ENCODE assay signal across 17 mouse cellular contexts in genomic region chr6:26863885-26864284, GRCm38 (mm10).
"Had no signal": no experiment of that assay in that cellular context is flagged by ENCODE, and none has a peak within 500 bp of the region (broad histone marks: within the 10 kb centered on the region; RNA-seq: fewer than 3 reads in every experiment).

No protein-coding gene starts in this region.

- H3K27me3 ChIP-seq: neural tube, embryonic 12.5 days; neural tube, embryonic 13.5 days; neural tube, embryonic 15.5 days; stomach, embryonic 15.5 days had no signal

- DNase-seq: retina, postnatal 1 day; right cerebral cortex, adult 18-20 months; right cerebral cortex, postnatal 14 days; right cerebral cortex, postnatal 25 days; right cerebral cortex, postnatal 4 days; spleen, adult 18-20 months; thymus, adult 18-20 months; thymus, adult 2 months; thymus, postnatal 14 days; thymus, postnatal 25 days; thymus, postnatal 36 days; thymus, postnatal 4 days had no signal

- H3K27ac ChIP-seq: neural tube, embryonic 12.5 days; neural tube, embryonic 13.5 days; neural tube, embryonic 15.5 days; stomach, embryonic 15.5 days; stomach, postnatal 0 days had no signal

- H3K4me1 ChIP-seq: neural tube, embryonic 12.5 days; neural tube, embryonic 13.5 days; neural tube, embryonic 15.5 days; stomach, embryonic 15.5 days had no signal

- H3K4me3 ChIP-seq: neural tube, embryonic 12.5 days; neural tube, embryonic 13.5 days; neural tube, embryonic 15.5 days; stomach, embryonic 15.5 days had no signal

- H3K36me3 ChIP-seq: neural tube, embryonic 12.5 days; neural tube, embryonic 13.5 days; neural tube, embryonic 15.5 days; stomach, embryonic 15.5 days had no signal

- H3K9me3 ChIP-seq: neural tube, embryonic 12.5 days; neural tube, embryonic 13.5 days; neural tube, embryonic 15.5 days; stomach, embryonic 15.5 days had no signal
